Mouse (Mus musculus): ENCODE measurements around the gene Uqcc2.

Gene Uqcc2

GRCm38 (mm10) chr17:27123103-27123502 is 10.6 kb downstream of the Uqcc2 start:
- in situ Hi-C loops (cut with MboI): no loop called here

- in situ Hi-C loops (cut with MboI): no loop called here
Measured at GRCm38 (mm10) chr17:27122701-27123100, 11.0 kb downstream of the Uqcc2 start.

GRCm38 (mm10) chr17:27121781-27122180 is 11.9 kb downstream of the Uqcc2 start:
- in situ Hi-C loops (cut with MboI): no loop called here

- in situ Hi-C loops (cut with MboI): no loop called here
Measured at GRCm38 (mm10) chr17:27121266-27121665, 12.4 kb downstream of the Uqcc2 start.

GRCm38 (mm10) chr17:27120561-27121024 is 13.1 kb downstream of the Uqcc2 start:
- in situ Hi-C loops (cut with MboI): no loop called here

- in situ Hi-C loops (cut with MboI): no loop called here
Measured at GRCm38 (mm10) chr17:27119954-27120353, 13.8 kb downstream of the Uqcc2 start.

GRCm38 (mm10) chr17:27119540-27119895 is 14.2 kb downstream of the Uqcc2 start:
- in situ Hi-C loops (cut with MboI): no loop called here

GRCm38 (mm10) chr17:27118676-27119539 is 14.8 kb downstream of the Uqcc2 start:
- in situ Hi-C loops (cut with MboI): no loop called here

- in situ Hi-C loops (cut with MboI): no loop called here
Measured at GRCm38 (mm10) chr17:27110072-27110471, 23.6 kb downstream of the Uqcc2 start.

GRCm38 (mm10) chr17:27107936-27108335 is 25.8 kb downstream of the Uqcc2 start:
- in situ Hi-C loops (cut with MboI): no loop called here

- in situ Hi-C loops (cut with MboI): no loop called here
Measured at GRCm38 (mm10) chr17:27106745-27107144, 27.0 kb downstream of the Uqcc2 start.

- in situ Hi-C loops (cut with MboI): no loop called here
Measured at GRCm38 (mm10) chr17:27105698-27106470, 27.8 kb downstream of the Uqcc2 start.

- in situ Hi-C loops (cut with MboI): no loop called here
Measured at GRCm38 (mm10) chr17:27101675-27102074, 32.0 kb downstream of the Uqcc2 start.

- in situ Hi-C loops (cut with MboI): no loop called here
Measured at GRCm38 (mm10) chr17:27095690-27096089, 38.0 kb downstream of the Uqcc2 start.

GRCm38 (mm10) chr17:27090068-27090467 is 43.6 kb downstream of the Uqcc2 start:
- in situ Hi-C loops (cut with MboI): no loop called here

GRCm38 (mm10) chr17:27087426-27087825 is 46.3 kb downstream of the Uqcc2 start:
- in situ Hi-C loops (cut with MboI): loop anchor here (10.0 kb wide), 1 partner anchor 53 kb away; no protein-coding TSS in a partner anchor

GRCm38 (mm10) chr17:27085676-27086075 is 48.0 kb downstream of the Uqcc2 start:
- in situ Hi-C loops (cut with MboI): loop anchor here (10.0 kb wide), 1 partner anchor 51 kb away; no protein-coding TSS in a partner anchor

- in situ Hi-C loops (cut with MboI): loop anchor here (10.0 kb wide), 1 partner anchor 49 kb away; no protein-coding TSS in a partner anchor
Measured at GRCm38 (mm10) chr17:27083601-27084000, 50.1 kb downstream of the Uqcc2 start.

GRCm38 (mm10) chr17:27082796-27083195 is 50.9 kb downstream of the Uqcc2 start:
- in situ Hi-C loops (cut with MboI): loop anchor here (10.0 kb wide), 1 partner anchor 48 kb away; no protein-coding TSS in a partner anchor

- in situ Hi-C loops (cut with MboI): loop anchor here (10.0 kb wide), 1 partner anchor 47 kb away; no protein-coding TSS in a partner anchor
Measured at GRCm38 (mm10) chr17:27081868-27082267, 51.8 kb downstream of the Uqcc2 start.

- in situ Hi-C loops (cut with MboI): no loop called here
Measured at GRCm38 (mm10) chr17:27078499-27078898, 55.2 kb downstream of the Uqcc2 start.

- in situ Hi-C loops (cut with MboI): no loop called here
Measured at GRCm38 (mm10) chr17:27077920-27078319, 55.8 kb downstream of the Uqcc2 start.
